Mouse (Mus musculus): Measurements from ENCODE around the gene Paqr3.

The Paqr3 gene

DNA sequence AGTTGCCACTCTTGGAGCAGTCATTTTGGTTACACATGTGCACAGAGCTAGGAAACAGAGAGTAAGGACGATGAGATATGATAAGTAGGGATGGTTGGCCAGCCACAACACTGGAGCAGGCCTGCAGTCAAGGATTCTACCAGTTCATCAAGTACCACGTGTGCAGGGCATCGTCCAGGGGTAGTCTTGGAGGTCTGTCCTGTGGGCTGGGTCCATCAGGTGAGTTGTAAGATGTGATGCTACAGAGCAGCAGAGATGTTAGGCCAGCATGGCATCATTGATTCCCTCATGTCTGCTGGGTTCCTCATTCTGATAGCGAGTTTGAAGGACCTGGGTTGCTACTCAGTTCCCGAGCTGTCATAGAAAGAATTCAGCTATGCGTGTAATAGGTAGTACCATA lies 26.3 kb downstream of the Paqr3 start:
- no peak for DNase-seq (ENCODE audit: low spot score in 2 of 2)

DNA sequence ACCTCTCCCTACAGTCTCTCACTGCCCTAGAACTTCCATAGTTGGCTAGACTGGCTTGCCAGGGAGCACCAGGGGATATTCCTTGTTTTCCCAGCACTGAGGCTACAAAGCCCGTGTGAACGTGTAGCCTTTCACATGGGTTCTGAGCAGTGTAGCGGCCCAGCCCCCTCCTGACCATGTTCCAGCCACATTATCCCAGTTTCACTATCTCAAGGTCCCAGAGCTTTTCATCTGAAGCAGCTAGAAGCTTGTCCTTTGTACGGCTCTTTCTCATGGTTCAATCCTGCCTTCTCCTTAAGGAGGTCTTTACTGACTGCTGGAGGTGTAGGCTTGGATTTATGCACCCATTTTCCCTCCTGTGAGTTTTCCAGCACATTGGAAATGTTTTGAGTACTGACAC lies 26.9 kb downstream of the Paqr3 start:
- DNase-seq (ENCODE audit: low spot score in 2 of 2) = no peak

DNA sequence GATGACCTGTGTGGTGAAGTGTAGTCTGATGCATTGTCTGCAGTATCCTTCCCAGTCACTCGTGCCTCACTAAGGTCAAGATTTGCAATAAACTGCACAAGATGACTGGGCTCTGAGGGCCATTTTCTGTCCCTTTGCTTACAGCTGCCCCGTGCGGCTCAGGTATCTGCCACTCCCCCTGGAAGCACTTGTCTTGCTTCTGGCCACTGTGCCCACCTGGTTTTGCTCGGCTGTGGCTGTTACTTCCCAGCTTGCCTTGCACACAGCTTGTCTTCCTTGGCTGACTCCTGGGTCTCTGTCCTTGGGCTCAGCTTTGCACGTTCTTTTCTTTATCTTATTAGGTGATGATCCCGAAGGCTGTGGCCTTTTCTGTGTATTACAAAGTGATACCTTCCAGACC lies 27.7 kb downstream of the Paqr3 start:
- no peak for DNase-seq (ENCODE audit: low spot score in 2 of 2)

DNA sequence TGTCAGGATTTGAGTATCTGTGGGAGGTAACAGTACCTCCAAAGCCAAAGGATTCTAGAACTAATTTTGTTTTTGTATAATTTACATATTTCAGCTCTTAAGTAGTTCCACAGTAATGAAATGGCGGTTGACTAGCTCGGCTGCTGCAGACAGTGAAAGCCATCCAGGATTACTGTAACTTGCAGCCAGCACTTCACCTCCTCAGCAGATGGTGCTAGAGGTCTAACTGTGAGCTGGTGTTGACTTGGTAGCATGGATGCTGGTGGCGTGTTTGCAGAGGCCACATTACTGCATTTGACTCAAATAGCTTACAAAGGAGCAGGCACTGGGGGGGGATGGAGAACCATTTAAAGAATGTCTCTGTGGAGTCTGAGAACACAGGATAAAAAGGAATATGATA lies 29.9 kb downstream of the Paqr3 start:
- peak in 1 of 2 experiments; percentile 19 for DNase-seq (ENCODE audit: low spot score in 2 of 2)

DNA sequence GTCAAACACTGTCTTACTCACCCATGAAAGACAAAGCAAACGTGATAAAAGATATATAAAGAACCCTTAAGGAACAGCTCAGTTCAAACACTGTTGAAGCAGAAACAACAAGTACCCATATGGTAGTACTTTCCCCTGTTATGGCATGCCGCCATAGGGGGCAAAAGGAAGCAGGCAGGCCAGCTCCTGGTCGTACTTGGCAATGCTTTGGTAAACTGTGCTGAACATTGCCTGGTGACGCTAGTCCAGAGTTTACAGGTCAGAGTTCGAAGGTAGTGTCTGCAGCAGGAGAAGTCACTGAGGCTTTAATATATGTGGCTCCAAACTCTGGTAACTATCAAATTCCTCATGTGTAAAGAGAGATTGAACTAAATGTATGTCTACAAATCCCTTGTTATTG lies 32.8 kb downstream of the Paqr3 start:
- no peak for DNase-seq (ENCODE audit: low spot score in 2 of 2)

DNA sequence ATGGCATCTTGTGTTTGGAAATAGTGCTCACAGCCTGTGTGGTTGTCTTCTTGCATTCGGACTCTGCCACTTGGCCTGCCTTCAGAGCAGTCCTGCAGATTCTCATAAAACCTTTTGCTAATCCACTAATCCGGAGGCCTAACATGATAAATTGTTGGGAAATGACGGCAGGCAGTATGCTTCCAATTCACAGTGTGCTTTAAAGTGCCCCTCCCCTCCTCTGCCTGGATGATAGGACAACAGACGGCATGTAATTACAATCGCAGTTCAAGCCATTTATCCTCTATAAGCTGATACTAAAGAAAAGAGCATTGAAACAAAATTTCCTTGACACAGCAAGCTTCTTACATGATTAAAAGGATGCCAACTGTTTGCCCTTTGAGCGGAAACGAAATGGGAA lies 33.7 kb downstream of the Paqr3 start:
- DNase-seq (ENCODE audit: low spot score in 2 of 2) = no peak

DNA sequence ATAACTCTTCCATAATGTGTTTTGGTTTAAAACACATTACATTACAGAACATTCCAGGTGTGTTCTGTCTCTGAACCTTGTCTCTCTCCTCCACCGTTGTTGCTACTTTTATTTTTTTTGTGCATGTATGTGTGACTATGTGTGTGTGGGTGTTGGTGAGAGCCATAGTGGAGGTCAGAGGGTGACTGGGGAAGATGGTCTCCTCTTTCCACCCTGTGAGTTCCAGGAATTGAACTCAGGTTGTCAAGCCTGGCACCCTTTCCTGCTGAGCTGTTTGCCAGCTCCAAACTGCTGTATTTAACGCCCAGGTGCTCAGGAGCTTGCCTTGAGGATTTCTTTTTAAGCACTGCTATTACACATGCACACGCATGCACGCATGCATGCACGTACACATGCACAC lies 35.2 kb downstream of the Paqr3 start:
- no peak for DNase-seq (ENCODE audit: low spot score in 2 of 2)

DNA sequence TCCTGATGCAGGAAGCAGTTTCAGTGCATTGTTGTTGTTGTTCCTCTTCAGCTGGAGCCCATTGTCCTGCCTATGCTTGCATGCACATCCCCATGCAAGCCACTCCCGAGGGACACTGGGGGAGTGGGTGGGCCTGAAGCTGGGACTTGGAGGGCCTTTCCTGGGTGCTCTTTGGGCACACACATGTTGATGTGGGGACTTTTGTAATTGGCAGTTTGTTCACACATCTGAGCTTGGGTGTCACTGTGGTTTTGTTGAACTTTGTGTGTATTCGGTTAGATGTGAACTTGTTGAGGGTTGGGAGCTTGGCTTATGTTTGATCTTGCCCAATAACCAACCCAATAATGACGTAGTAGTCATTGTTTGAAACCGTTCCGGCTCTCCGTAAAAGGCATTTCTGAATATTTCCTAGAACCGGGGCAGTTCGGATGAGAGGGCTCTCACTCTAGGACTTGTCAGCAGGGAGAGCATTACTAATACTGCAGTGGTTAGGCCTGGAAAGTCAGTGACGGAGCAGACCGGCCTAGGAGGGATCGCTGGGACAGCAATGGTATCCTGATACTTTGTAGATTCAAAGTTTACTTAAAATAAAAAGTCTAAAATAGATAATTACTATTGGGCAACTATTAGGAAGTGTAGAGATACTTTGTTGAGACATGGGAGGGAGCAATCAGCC lies 35.8 kb downstream of the Paqr3 start:
- no peak for DNase-seq (ENCODE audit: low spot score in 2 of 2)

DNA sequence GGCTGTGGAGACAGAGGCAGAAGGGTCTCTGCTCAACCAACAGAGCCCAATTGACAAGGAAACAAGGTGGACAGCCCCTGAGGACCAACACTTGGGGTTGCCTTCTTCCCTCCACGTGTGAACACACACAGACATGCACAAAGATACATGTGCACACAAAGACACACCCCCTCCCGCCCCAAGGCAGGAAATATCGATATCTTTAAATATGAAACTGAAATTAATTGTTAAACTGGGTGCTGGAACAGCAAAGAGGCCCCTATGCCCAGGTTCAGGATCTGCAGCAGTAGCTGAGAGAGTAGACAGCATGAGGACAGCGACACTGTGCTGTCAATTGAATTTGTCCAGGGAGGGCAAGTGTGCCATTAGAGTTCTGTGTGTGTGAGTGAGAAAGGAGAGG lies 45.6 kb downstream of the Paqr3 start:
- no peak for DNase-seq (ENCODE audit: low spot score in 2 of 2)

DNA sequence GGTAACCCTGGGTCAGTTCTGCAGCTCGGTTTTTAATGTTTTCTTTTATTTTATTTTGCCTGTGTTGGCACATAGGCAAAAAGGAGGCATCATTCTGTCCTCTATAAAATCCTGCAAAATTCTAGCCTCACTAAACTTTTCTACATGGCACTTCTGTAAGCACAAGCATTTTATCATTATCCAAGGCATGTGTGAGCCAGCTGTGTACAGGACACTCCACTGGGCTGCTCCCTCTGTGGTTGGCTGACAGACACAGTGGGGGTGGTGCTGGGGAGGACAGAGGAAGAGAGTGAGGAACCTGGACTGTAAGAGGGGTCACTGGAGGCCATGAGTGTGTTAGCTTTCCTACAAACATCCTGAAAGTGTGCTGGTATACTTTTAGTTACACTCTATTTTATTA lies 49.4 kb downstream of the Paqr3 start:
- DNase-seq (ENCODE audit: low spot score in 2 of 2) = no peak

DNA sequence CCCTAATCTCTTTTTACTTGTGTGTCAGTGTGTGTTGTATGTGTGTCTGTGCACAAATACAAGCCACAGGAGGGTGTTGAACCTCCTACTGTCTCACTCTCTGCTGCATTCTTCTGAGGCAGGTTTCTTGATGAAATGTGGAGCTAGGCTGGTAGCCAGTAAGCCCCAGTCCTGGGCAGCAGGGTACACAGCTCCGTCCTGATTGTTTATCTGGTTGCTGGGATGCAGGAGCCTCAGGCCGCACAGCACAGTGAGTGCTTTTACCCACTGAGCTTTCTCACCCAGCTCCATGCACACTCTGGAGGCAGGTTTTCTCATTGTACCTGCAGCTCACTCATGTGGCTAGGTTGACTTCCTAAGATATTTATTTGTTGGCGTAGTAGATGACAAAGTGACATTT lies 50.5 kb downstream of the Paqr3 start:
- no peak for DNase-seq (ENCODE audit: low spot score in 2 of 2)

DNA sequence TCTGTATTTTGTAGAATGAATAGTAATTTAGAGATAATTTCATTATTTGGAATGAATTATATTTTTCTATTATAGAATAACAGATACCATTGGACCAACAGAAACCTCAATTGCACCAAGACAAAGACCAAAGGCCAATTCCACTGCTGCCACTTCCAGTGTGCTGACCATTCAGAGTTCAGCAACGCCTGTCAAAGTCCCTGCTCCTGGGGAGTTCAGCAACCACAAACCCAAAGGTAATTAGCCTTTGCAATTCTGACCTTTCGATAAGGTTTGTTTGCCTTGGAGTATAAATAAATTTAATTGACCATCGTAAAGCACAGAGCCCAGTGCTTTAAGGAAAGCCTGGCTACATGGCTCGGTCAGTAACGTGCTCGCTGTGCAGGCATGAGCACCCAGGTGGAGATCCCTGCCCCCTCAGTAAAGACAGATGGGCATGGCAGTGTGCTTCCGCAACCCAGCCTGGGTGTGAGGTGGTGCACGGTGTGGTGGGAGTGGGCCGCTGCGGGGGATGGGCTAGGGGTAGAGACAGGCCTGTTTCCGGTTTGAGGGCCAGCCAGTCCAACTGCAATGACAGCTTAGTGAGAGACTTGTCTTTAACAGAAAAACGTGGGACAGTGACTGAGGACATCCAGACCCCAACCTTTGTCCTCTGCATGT lies 54.5 kb downstream of the Paqr3 start:
- DNase-seq (ENCODE audit: low spot score in 2 of 2) = no peak

DNA sequence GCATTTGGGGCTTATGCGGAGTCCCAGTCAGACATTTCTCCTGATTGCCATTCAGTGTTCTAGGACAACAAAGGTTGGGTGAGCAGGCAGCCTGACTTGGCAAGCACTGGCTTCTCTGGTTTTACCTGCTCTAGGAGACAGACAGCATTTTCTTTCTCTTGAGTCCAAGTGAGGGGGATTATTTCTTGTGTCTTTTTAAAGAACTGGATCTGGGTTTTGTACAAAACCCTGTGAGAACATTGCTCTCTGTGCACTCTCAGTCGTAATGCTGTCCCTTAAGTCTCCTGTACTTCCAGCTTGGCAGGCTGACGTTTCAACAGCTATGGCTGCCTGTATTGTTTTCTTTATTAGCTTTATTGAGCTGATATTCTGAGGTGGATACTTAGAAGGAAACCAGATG lies 55.0 kb downstream of the Paqr3 start:
- no peak for DNase-seq (ENCODE audit: low spot score in 2 of 2)

DNA sequence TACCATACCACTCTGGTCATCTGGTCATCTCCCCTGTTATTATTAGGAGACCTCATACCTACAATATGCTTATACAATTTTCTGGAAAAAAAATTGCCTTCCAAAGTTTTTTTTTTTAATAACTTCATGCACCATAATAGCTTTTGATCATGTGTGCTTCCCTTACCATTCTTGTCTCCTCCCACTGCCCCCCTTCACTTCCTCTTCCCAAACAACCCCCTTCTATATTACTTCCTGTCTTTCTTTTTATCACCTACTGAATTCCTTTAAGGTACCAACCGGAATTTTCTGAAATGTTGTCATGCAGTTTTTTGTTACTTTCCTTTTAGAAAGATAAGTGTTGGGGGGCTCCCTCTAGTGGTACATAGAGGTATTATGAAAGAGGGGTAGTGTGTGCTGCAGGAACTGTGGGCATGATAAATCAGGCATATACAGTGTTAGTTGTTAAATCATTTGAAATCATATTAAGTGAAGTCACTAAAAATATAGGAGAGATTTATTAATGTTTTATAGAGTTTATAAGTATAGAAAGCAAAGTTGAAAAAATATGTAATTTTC lies 55.8 kb downstream of the Paqr3 start:
- peak in 1 of 2 experiments; percentile 34 for DNase-seq (ENCODE audit: low spot score in 2 of 2)

DNA sequence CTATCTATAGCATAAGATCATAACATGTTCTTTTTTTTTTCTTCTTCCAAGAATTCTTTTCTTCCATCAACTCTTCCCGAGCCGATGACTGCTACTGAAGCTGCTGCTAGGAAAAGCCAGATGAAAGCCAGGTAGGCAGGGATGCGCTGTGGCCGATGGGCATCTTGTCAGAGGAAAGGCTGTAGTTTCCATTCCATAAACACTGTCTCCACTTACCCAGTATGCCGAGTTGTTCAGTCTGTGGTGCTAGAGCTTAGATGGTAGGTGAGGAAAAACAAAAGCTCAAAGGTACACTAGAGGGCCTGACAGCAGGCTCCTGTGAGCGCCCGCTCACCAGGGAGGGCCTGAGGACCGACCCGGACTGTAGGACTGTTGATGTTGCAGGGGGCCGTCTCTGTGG lies 56.6 kb downstream of the Paqr3 start:
- DNase-seq (ENCODE audit: low spot score in 2 of 2) = no peak

DNA sequence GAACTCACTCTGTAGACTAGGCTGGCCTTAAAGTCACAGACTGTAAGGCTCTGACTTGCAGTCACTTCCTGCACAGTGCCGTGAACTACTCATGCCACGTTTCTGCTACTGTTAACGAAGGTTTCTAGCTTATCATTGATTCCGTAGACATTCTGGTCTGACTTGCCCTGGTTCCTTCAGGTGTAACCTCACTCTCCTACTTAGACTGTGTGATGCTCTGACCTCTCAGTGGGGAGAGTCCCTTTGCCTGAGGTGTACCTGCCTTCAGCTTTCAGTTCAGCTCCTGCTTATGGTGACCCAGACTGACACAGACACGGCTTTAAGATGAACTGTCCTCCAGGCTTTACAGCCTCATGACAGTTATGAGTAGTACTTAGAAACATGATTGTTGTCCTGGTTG lies 57.2 kb downstream of the Paqr3 start:
- no peak for DNase-seq (ENCODE audit: low spot score in 2 of 2)

DNA sequence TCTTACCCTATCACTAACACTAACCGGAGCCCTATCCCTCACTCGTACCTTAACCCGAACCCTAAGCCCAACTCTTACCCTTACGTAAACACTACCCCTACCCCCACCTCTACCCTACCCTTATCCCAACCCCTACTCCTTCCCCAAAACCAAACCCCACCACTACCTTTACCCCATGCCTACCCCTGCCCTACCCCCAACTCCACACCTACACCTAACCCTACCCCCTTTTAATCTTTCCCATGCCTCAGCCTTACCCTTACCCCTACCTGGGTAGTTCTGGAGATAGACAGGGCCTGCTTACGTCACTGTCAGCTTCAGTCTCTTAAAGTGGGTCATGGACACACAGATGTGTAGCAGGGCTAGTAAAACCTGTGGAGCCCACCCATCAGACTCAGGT lies 62.5 kb downstream of the Paqr3 start:
- no peak for DNase-seq (ENCODE audit: low spot score in 2 of 2)

DNA sequence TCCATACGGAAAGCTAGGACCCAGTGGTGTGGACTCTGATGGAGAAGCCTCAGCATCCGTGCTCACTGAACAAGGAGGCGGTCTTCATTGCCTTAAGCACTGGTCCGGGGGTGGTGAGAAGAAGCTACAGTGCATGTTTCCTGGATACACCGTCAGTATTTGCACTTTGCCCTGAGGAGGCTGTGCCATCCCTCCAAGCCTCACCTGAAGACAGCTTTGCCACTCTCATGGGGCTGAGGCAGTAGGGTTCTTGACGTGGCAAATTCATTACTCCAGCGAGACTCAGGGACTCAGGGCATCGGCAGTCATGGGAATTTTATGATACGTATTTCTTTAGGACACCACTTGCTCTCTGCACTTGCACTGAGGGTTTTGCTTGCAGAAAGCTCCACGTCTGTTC lies 64.7 kb downstream of the Paqr3 start:
- DNase-seq (ENCODE audit: low spot score in 2 of 2) = no peak

DNA sequence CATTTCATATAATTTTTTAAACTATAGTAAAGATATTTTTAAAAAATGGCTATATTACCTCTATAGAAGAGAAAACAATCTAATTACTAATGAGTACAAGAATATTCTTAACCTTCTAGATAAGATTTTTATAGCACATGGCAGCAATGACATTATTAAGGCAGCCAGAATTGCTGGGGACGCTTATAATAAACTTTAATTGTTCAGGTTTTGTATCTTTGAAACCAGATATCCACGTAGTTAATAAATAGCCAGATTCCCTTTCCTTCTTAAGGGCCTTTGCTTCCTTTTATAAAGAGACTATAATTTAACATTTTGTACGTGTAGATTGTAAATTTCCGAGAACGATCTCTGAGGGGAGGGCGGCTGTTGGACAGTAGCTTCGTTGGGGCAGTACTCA lies 66.1 kb downstream of the Paqr3 start:
- DNase-seq (ENCODE audit: low spot score in 2 of 2) = no peak
